Mouse (Mus musculus) mouse trophoblast stem cell (cell line): ENCODE measurements around the gene Eif4g3.

ENCODE experiments used
- in situ Hi-C, 2 experiments: fragments of 300-500 bp; cut with MseI, MboI; formaldehyde crosslinking; loops; 2 replicates in 1 of 2; 3 replicates in 1 of 2; pipeline ENCODE4 v1.15.1; 2025

Eif4g3 gene

GRCm38 (mm10) chr4:137984746-137985145 lies 8.1 kb upstream of the Eif4g3 start:
- in situ Hi-C loops: no loop called here

DNA sequence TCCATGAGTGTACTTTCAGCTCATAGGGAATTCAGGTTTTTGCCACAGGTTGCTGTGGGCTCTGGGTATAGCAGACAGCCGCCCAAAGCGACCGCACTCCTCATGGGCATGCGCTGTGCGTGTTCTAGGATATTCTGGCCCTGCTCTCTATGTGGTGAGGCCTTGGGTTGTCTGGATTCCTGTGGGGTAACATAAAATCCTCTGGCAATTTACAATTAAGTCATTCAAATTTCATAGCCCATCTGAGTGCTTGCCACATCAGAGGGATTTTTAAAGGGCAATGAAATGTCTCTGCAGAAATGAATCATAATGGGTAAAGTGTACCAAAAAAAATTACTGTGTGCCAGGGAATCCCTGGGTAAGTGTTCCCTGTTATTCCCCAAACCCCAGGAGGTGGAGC lies 3.4 kb upstream of the Eif4g3 start:
- in situ Hi-C loops: no loop called here

DNA sequence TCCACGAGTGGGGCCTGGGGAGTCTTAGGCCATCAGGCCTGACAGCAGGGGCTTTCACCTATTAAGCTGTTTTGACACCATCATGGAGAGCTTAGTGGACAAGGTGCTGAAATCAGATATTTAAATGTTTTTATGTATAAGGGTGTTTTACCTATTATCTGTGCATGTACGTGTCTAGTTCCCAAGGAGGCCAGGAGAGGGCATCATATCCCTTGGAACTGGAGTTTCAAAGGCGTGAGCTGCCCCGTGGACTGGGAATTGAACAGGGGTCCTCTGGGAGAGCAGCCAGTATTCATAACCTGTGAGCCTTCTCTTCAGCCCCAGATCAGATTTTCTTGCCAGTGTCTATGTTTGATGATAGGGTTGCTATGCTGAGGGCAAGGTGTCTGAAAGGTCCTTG lies 2.4 kb upstream of the Eif4g3 start:
- in situ Hi-C loops: no loop called here

- in situ Hi-C loops: no loop called here
Measured at GRCm38 (mm10) chr4:137991240-137991639, 1.6 kb upstream of the Eif4g3 start.

DNA sequence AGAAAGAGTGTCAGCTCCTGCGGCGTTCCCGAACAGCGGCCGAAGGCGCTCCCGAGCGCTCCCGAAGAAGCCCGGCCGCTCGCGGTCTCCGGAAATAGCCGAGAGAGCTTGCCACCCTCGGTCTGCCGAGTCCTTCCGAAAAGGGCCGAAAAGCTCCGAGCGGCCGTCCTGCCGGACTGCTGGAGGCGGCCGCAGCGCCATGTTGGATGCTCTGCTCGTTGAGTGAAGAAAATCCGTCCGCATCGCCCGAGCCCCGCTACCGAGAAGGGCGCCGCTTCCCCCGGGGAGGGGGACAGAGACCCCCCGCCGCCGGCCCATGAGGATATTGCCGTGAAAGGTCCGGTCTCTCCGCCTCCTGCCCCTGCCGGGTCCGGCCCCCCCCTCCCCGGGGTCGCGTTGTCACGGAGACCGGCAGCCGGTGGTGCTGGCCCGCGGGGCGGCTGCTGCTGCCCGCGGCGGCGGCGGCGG lies 503 bp downstream of the Eif4g3 start:
- in situ Hi-C loops: no loop called here

DNA sequence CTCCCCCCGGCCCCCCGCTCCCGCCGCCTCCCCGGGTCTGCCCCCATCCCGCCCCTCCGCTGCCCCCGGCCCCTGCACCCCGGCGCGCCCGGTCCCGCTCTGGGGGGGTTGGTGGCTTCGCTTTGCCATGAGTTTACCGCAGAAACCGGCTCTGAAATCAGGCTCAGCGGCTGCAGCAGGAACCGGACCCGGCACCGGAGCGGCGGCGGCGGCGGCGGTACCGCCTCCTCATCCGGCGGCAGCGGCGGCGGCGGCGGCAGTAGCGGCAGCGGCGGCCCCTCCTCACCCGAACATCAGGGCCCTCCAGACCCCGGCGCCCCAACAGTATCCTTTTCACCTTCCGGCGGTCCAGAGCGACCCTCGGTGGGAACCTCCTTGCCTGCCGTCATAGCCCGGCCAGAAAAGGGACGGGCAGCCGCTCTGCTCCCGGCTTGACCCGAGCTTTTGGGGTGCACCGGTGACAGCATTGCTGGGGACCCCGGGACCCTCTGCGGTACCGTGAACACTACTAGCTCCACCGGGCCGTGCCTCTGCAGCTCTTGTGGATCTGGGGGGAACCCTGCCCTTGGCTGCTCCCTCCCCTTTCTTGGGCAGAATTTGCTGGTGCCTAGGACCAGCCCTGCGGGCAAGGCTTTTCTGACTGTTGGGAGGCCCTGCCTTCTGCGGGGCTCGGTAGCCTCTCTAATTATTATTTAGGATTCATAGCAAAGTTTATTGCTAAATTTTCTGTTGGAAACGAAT lies 1.2 kb downstream of the Eif4g3 start:
- in situ Hi-C loops: no loop called here

DNA sequence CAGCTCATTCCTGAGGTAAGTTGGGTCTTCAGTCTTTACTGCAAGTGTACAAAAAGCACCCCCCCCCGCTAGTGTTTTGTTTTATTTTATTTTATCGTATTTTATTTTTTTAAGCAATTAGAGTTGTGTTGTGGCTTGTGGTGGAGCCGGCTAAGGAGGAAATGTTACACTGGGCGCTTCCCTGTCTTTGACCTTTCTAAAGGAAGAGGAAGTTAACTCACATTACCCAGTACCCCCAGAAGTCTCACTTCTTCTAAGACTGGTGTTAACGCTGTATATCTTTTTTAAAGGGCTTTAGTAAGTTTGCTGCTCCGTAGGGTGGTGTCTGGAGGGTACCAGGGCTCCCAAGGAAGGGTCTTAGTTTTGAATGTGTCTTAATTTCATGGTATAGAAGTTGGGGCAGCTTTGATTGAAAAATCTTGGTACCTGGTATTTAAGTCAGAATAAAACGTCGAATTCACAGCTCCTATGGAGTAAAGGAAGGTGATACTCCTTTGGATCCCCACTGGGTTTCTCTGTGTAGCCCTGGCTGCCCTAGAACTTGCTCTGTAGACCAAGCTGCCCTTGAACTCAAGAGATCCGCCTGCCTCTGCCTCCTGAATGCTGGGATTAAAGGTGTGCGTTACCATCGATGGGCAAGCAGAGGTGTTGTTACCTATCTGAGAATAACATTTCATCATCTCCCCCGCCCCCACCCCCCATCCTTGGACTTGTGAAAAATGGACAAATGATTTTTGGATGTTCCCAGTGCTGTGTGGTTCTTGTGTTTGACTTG lies 1.9 kb downstream of the Eif4g3 start:
- in situ Hi-C loops: no loop called here

DNA sequence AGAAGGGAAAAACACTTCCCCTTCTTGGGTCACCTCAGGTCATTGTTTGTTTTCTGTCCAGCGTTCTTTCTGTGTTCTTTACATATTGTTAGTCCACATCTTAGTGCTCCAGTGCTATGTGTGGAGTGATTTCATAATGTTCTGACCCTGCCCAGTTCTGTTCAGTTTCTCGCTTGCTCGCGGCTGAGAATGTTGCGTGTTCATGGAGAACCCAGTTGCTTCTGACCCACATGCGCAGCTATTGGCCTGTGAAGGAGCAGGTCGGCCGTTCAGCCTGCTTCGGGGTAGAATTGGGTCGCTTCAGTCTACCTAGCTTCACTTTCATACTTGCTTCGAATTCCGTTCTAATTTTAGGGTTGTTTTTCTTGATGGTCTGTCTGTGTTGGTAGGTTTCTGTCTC lies 2.6 kb downstream of the Eif4g3 start:
- in situ Hi-C loops: no loop called here

DNA sequence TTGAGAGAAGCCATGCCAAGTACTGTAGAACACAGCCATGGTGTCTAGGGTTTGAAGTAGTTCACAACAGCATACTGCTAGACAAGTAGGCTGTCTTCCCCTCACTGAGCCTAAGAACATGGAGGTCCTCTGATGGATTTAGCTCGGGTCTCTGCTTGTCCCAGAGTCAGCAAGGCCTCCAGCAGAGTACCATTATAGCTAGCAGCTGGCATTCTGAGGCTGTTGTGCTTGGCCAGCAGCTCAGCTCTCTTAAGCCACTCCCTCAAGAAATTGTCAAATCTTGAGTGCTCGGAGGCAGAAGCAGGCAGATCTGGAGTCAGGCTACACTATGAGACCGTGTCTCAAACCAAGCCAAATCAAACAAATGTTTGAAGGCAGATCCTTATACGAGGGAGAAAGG lies 5.4 kb downstream of the Eif4g3 start:
- in situ Hi-C loops: no loop called here

DNA sequence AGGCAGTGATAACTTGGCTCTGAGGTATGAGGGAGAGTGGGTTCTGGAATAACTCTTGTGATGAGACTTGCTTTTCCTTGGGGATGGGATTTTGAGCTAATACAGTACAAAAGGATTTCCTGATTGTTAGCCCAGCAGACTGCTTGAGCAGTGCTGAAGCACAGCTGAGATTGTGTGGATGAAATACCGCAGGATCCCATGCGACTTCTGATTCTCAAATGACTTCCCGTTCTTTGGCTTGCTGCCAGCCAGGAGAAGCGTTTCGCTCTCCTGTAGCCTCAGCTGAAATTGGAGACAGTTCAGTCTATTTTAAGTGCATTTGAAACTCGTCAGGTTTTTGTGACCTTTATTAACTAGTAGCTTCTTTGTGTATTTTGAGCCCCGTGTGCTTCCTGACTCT lies 7.9 kb downstream of the Eif4g3 start:
- in situ Hi-C loops: no loop called here

GRCm38 (mm10) chr4:138003909-138004610 lies 11.2 kb downstream of the Eif4g3 start:
- in situ Hi-C loops: no loop called here

- in situ Hi-C loops: no loop called here
Measured at GRCm38 (mm10) chr4:138005781-138006180, 13.0 kb downstream of the Eif4g3 start.

- in situ Hi-C loops: no loop called here
Measured at GRCm38 (mm10) chr4:138006951-138007613, 14.3 kb downstream of the Eif4g3 start.

- in situ Hi-C loops: no loop called here
Measured at GRCm38 (mm10) chr4:138008646-138009045, 15.8 kb downstream of the Eif4g3 start.

GRCm38 (mm10) chr4:138009786-138010502 lies 17.1 kb downstream of the Eif4g3 start:
- in situ Hi-C loops: no loop called here

- in situ Hi-C loops: no loop called here
Measured at GRCm38 (mm10) chr4:138013723-138014479, 21.1 kb downstream of the Eif4g3 start.

GRCm38 (mm10) chr4:138015966-138016365 lies 23.1 kb downstream of the Eif4g3 start:
- in situ Hi-C loops: no loop called here

DNA sequence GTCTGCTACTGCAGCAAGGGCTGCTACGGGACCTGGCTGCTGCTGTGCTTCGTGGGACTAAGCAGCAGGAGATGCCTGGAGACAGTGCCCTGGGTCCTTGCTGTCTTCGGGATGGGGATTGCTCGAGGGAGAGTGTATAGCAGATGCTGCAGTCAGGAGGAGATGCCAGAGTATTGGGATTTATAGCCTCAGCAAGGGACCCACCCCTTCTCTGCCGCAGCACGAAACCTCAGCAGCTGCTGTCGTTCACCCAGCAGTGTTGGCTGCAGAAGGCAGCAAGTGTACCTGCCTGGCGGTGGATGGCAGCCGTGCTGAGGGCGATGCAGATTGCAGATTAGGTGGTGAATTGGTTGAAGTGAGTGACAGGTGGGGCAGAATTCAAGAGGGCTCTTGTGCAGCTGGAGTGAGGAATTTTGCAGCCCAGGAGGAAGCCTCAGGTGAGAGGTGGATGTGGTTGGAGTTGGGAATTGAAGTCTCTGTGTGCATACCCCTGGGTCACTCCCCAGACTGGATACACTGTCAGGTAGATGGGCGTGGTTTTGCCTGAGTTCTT lies 24.3 kb downstream of the Eif4g3 start:
- in situ Hi-C loops: no loop called here

DNA sequence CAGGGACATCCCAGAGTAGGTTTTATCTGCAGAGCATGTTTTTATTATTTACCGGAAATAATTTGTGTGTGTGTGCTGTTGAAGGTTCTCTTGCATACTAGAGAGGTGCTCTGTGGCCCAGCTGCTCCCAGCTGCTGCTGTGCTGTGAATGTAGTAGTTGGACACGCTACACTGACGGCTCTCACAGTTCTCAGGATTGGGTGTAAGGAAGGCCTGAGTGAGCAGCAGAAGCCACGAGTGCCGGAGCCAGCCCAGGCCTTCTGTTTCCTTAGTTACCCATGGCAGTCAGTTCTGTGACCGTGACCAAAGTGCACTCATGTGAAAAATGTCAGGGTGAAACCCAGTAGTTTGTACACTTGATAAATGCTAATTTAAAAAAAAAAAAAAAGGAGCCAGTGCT lies 25.2 kb downstream of the Eif4g3 start:
- in situ Hi-C loops: no loop called here

DNA sequence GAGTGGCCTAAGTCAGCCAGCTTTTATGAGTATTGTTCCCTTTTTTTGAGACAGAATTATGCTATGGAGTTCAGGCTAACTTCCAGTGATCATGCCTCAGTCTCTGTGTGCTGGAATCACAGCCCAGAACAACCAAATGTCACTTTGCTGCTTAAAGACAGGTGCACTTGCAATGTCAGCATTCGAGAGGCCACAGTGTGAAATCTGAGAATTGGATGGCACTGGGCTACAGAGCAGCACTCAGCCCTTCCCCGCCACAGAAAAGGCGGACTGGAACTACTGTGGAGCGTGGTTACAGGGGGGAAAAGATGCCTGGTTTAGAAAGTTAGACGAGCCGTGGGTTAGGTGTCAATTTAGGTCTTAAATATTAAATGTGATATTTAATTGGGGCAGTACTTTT lies 27.4 kb downstream of the Eif4g3 start:
- in situ Hi-C loops: no loop called here
